Mouse (Mus musculus): ENCODE data around the gene Acan.

The Acan gene

DNA sequence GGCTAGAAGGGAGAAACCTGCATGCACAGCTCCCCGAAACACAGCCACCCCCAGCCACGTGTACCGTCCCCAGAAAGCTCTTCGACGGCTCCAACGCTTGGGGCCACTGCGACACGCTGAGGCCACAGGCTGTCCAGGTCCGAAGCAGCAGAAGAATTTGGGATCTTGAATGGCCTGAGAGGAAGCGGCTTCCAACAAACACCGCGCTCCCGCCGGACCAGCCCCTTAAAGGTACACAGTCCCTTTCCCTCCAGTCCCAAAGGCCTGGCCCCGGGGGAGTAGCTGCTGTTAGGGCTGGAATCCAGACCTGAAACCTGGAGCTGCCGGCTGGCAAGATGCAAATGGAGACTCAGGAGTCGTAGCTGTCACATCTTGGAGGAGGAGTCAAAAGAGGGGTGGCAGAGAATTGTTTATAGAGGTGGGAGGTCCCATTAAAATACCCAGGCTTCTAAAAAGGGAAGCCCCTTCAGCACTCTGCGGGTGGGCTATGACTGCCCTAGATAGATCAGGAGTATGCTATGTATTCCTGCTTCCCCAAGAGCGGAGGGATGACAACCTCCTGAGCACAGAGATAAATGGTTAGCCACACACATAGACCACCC lies 77.7 kb downstream of the Acan start, which contains the start of gene Hapln3:
TSS of gene Hapln3 (minus strand) at position 176 of the 602 bp plus-strand sequence.
- in situ Hi-C loops (cut with MboI; ENCODE audit: low pct_unique_long_range_greater_than_20kb in 1 of 2, low sequenced_read_pairs in 2 of 2, unreplicated experiment in 1 of 2) = loop anchor here (10.0 to 25.0 kb wide), 2 partner anchors 224 to 231 kb away; no protein-coding TSS in a partner anchor

DNA sequence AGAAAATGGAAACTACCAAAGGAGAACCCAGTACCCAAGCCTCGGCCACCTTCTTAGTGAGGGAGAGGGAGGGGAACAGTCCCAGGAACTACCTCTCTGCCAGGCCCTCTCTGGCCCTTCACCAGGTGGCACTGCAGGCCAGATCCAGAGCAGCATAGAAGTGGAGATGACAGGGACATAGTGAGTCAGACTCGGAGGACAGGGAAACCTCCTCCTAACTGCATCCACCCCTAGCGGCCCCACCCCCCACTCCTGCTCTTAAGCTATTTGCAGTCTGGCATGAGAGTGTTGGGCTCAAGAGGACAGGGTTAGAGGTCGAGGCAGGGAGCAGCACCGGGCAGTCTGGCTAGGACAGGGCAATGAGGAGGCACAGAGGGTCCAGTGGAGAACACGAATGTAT lies 80.1 kb downstream of the Acan start:
- in situ Hi-C loops (cut with MboI; ENCODE audit: low pct_unique_long_range_greater_than_20kb in 1 of 2, low sequenced_read_pairs in 2 of 2, unreplicated experiment in 1 of 2) = loop anchor here (10.0 to 25.0 kb wide), 2 partner anchors 221 to 229 kb away; no protein-coding TSS in a partner anchor

DNA sequence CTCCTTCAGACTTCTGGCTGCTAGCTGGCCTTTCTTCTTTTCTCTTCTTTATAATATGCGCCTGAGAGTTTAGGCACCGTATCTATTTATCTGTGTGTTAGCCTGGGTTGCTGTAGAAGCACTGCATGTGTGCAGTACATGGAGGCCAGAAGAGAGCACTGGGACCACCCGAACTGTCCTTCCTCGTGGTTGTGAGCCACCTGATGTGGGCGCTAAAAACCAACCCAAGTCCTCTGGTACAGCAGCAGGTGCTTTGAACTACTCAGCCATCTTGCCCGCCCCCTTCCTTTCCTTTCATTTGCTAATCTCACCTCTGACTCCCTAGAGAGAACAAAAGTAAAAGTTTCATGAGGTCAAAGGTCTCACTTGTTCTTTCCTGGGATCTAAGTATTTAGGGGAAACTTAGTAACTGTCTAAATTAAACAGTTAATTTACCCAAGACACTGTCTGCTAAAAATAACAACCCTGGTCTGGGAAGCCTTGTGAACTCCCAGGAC lies 86.1 kb downstream of the Acan start:
- in situ Hi-C loops (cut with MboI; ENCODE audit: low pct_unique_long_range_greater_than_20kb in 1 of 2, low sequenced_read_pairs in 2 of 2, unreplicated experiment in 1 of 2) = loop anchor here (5.0 to 25.0 kb wide), 4 partner anchors 88 to 223 kb away; no protein-coding TSS in a partner anchor

DNA sequence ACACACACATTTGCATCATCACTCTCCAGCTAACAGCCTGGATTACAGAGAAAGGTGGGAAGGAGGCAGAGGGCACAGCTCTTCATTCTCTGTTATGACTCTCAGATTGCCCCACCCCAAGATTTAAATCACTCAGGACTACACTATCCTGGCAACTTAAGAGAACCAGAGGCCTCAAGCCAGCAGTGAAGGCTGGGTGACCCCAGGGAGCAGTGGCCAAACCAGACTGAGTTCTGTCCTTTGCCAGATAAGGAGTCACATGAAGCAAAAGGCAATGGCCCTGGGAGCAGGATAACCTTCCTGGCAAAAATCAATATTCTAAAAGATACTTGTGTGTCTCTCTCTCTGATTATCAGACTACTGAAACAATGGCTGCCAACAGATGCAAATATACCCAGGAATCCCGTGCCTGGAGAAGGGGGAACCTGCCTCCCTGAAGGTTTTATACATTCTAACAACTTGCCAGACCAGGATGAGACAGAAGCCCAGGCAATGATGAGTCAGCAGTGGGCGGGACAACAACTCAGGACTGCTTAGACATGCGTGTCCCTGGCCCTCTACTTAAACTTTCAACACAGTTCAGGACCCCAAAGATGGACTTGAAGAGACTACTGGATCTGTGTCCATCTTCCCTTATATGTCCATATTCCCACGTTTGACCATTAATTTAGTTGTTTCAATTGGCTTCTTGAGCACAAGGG lies 86.8 kb downstream of the Acan start:
- in situ Hi-C loops (cut with MboI; ENCODE audit: low pct_unique_long_range_greater_than_20kb in 1 of 2, low sequenced_read_pairs in 2 of 2, unreplicated experiment in 1 of 2) = loop anchor here (5.0 to 25.0 kb wide), 5 partner anchors 85 to 222 kb away; no protein-coding TSS in a partner anchor

DNA sequence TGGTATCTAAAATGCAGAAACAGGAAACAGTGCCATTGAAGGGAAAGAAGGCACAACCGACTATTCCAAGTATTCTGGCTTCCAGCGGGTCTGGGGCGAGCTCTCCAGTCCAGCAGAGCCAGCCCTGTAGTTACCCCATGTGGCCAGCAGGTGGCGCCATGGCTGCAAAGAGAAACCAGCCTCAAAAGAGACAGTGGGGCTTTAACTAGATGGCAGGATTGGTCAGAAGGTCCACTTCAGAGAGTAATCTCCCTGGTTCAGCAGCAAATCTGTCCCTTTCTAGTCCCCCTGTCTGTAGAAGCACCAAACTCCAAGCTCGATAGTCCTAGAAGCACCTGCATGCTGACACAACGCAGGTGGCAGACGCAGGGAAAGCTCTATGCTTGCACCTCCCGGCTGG lies 87.6 kb downstream of the Acan start:
- in situ Hi-C loops (cut with MboI; ENCODE audit: low pct_unique_long_range_greater_than_20kb in 1 of 2, low sequenced_read_pairs in 2 of 2, unreplicated experiment in 1 of 2) = loop anchor here (10.0 to 25.0 kb wide), 2 partner anchors 84 to 221 kb away; no protein-coding TSS in a partner anchor

DNA sequence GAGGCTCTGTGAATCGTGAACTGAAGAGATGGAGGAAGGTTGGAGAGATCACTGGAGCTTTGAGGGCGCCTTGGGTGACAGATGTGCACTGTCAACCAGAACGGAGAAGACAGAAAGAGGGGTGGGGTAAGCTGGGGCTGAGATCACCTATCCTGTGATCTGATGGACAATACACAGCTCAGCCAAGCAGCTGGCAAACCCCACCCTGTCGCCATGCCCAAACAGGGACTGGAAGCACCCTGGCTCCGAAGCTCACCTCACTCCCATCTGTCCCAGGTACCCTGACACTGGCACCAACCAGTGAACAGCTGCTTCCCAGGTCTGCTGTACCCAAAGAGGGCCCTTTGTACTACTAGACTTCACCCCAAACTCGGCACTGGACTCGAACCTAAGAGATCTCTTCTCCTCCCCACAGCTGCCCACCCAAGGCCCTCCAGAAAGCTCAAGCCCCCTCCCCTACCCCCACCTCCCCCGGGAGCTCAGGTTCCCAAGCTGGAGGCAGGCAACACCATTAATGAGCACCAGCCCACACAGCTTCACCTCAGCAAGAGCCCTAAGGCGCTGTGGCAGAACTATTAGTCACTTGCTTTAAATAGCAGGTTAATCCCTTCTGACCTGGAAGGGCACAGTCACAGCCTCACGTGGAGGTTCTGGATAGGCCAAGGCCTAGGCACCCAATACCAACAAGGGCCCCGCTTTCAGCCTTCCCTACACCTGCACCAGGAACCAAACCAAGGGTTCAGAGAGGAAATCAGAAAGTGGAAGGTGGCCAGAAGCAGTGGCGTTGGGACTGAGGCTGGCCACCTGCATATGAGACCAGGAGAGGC lies 93.9 kb downstream of the Acan start:
- in situ Hi-C loops (cut with MboI; ENCODE audit: low pct_unique_long_range_greater_than_20kb in 1 of 2, low sequenced_read_pairs in 2 of 2, unreplicated experiment in 1 of 2) = loop anchor here (10.0 to 25.0 kb wide), 2 partner anchors 78 to 215 kb away; no protein-coding TSS in a partner anchor

DNA sequence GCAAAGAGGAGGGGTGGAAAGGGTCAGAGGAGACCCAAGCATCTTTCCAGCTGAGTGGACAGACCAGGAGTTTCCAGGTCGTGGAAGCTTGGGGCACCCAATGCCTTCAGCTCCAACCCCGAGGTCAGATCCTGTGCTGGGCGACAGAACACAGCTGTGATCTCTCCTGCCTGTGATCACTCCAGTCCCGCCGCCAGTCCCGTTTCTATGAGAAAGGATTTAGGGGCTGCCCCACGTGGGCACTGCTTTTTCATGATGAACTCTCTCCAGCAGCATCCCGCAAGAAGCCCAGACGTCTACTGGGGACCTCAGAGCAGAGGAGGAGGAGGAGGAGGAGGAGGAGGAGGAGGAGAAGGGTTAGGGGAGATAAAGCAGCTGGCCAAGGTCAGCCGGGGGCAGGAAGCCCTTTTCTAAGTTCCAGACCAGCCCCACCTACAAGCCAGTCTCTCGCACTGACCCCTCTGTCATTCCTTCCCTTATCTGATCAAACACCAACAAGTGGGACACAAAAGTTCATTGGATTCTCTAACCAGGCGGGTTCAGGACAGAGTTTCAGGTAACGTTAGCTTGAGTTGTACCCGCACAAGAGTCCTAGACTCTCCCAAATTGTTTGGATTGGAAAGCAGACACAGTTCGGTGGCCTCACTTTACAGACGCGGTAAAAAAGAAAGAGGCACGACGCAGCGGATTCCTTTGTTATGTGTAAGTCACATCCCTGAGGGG lies 94.8 kb downstream of the Acan start:
- in situ Hi-C loops (cut with MboI; ENCODE audit: low pct_unique_long_range_greater_than_20kb in 1 of 2, low sequenced_read_pairs in 2 of 2, unreplicated experiment in 1 of 2) = loop anchor here (10.0 to 25.0 kb wide), 2 partner anchors 77 to 214 kb away; no protein-coding TSS in a partner anchor

DNA sequence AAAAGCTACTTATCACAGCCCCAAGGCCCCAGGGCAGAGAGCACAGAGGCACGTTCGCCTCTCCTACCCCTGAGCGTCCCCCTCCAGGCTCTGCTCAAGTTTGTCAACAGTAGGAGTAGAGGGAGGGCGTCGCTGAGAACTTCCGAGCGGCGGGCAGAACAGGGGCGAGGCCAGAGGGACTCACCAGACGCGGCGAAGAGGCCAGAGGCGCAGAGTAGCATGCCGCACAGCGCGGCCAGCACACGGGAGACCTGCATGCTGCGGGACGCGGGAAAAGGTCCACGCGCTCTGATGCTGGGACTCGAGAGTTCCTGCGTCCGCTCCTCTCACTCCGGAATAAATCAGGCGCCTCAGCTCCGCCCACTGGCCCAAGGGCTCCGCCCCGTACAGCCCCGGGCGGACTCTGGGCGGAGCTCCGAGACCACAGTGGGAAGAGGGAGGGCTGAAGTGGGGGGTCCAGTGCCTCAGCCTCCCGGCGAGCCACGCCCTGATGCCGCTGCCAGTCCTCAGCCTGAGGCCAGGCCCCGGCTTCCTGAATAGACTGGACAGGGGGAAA lies 95.5 kb downstream of the Acan start, which contains the start of gene Mfge8:
TSS of gene Mfge8 (minus strand) at position 350 of the 556 bp plus-strand sequence.
- in situ Hi-C loops (cut with MboI; ENCODE audit: low pct_unique_long_range_greater_than_20kb in 1 of 2, low sequenced_read_pairs in 2 of 2, unreplicated experiment in 1 of 2) = loop anchor here (10.0 to 25.0 kb wide), 2 partner anchors 76 to 214 kb away; no protein-coding TSS in a partner anchor

DNA sequence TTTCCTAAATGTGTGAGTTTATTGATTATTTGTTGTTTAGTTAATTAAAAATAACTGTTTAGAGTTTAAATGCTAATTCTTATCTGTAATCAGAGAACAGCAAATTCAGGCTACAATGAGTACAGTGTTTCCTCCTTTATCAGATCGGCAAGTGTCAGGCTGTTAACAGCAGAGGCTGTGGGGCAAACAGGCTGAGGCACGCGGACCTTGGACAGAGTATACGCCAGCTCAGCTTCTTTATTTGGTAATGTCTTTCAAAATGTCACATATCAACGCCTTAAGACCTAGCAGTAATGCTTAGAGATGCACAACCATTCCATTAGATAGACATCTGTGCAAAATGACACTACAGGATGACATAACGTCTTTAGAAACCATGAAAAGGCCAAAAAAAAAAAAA lies 96.2 kb downstream of the Acan start:
- in situ Hi-C loops (cut with MboI; ENCODE audit: low pct_unique_long_range_greater_than_20kb in 1 of 2, low sequenced_read_pairs in 2 of 2, unreplicated experiment in 1 of 2) = loop anchor here (10.0 to 25.0 kb wide), 2 partner anchors 75 to 213 kb away; no protein-coding TSS in a partner anchor

DNA sequence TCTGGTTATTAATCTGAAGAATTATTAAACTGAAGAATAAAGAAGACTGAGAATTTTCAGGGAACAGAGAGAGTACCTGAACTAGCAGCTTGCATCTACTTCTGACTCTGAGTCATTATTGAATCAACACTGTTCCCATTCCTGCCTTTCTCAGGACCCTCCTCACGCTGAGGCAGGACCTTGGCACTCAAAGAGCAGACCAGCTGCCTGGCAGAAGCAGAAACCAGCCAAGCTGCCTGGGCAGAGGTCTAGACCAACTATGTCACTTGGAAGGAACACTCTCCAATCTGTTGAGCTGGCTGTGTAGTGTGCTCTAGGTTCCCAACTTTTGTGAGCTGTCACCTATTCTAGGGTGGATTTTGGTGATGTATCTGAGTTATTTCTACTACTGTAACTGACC lies 106.1 kb downstream of the Acan start:
- in situ Hi-C loops (cut with MboI; ENCODE audit: low pct_unique_long_range_greater_than_20kb in 1 of 2, low sequenced_read_pairs in 2 of 2, unreplicated experiment in 1 of 2) = no loop called here

Data from mouse embryonic stem cell (cell line).